Mouse (Mus musculus) myocyte (in vitro differentiated cells): ENCODE data around the gene Plpp1. TPM values are rescaled to one million over a fixed set of nuclear protein-coding genes. Genes with fewer than 3 reads are reported as not detected.

Source experiments
- H3K27me3 ChIP-seq: one replicate; pipeline ENCODE4 v1.6.1; 2011; ENCODE audit not compliant: control insufficient read depth, insufficient read depth, insufficient read length
- H3K36me3 ChIP-seq: one replicate; pipeline ENCODE4 v1.6.1; 2011; ENCODE audit not compliant: control insufficient read depth, insufficient read depth
- H3K4me2 ChIP-seq: one replicate; pipeline ENCODE4 v1.6.1; 2011; ENCODE audit warnings: low read depth, control low read depth
- H3K4me3 ChIP-seq: one replicate; pipeline ENCODE4 v1.5.1; 2011; ENCODE audit warnings: mild to moderate bottlenecking, control low read depth, moderate library complexity
- H3K79me2 ChIP-seq: one replicate; pipeline ENCODE4 v1.6.1; 2011; ENCODE audit not compliant: control insufficient read depth, insufficient read depth
- H3ac ChIP-seq: one replicate; pipeline ENCODE4 v1.6.1; 2011; ENCODE audit not compliant: control insufficient read depth, insufficient read length
- CEBPB ChIP-seq: IDR thresholded peaks from 2 replicates; pipeline ENCODE4 v1.6.1; 2011; ENCODE audit warnings: mild to moderate bottlenecking, moderate library complexity; ENCODE audit not compliant: poor library complexity, insufficient read depth, severe bottlenecking
- E2F4 ChIP-seq: IDR thresholded peaks from one replicate; pipeline ENCODE4 v1.6.1; 2011; ENCODE audit warnings: mild to moderate bottlenecking, control low read depth, moderate library complexity; ENCODE audit not compliant: insufficient read depth
- MAX ChIP-seq: IDR thresholded peaks from one replicate; pipeline ENCODE4 v1.6.1; 2011; ENCODE audit warnings: low read depth, mild to moderate bottlenecking, control low read depth
- MYOD1 ChIP-seq, 3 experiments: IDR thresholded peaks; one replicate each; pipeline ENCODE4 v1.6.1; 2011; ENCODE audit warnings: control low read depth in 2 of 3, low read depth in 2 of 3, mild to moderate bottlenecking in 2 of 3, moderate library complexity in 1 of 3; ENCODE audit not compliant: insufficient read length in 2 of 3, control insufficient read depth in 1 of 3
- MYOG ChIP-seq, 3 experiments: IDR thresholded peaks; one replicate each; pipeline ENCODE4 v1.6.1; 2011; ENCODE audit warnings: control low read depth in 2 of 3, low read depth in 2 of 3, mild to moderate bottlenecking in 2 of 3; ENCODE audit not compliant: insufficient read length in 2 of 3, control insufficient read depth in 1 of 3, insufficient read depth in 1 of 3
- POLR2A ChIP-seq: IDR thresholded peaks from one replicate; pipeline ENCODE4 v1.6.1; 2011; ENCODE audit warnings: low read depth, mild to moderate bottlenecking, control low read depth, moderate library complexity; ENCODE audit not compliant: insufficient read length
- POLR2AphosphoS2 ChIP-seq: IDR thresholded peaks from one replicate; pipeline ENCODE4 v1.6.1; 2011; ENCODE audit warnings: low read depth, control low read depth; ENCODE audit not compliant: insufficient read length
- REST ChIP-seq: IDR thresholded peaks from one replicate; pipeline ENCODE4 v1.6.1; 2011; ENCODE audit warnings: mild to moderate bottlenecking, control low read depth, moderate library complexity; ENCODE audit not compliant: insufficient read depth, insufficient read length
- SRF ChIP-seq: IDR thresholded peaks from one replicate; pipeline ENCODE4 v1.6.1; 2011; ENCODE audit warnings: low read depth; ENCODE audit not compliant: control insufficient read depth, insufficient read length
- TCF12 ChIP-seq: IDR thresholded peaks from one replicate; pipeline ENCODE4 v1.6.1; 2011; ENCODE audit warnings: mild to moderate bottlenecking, control low read depth; ENCODE audit not compliant: poor library complexity, insufficient read depth, severe bottlenecking
- TCF3 ChIP-seq: IDR thresholded peaks from one replicate; pipeline ENCODE4 v1.6.1; 2011; ENCODE audit warnings: low read depth, control low read depth; ENCODE audit not compliant: insufficient read length
- USF1 ChIP-seq: IDR thresholded peaks from one replicate; pipeline ENCODE4 v1.6.1; 2011; ENCODE audit warnings: low read depth, mild to moderate bottlenecking, control low read depth, moderate library complexity
- polyA plus RNA-seq: library from polyadenylated mRNA; unstranded; fragments of >200 nt; fragmentation: generic; extraction: Trizol; gene quantifications from one replicate; pipeline ENCODE4 v1.2.1, GENCODE M21; 2012; ENCODE audit warnings: missing spikeins

Gene Plpp1
- polyA plus RNA-seq, 1 experiment, result 133 TPM

- H3K79me2 ChIP-seq, result peaks cover 43% of the 10 kb centered on the region
- peaks cover 21% of the 10 kb centered on the region for H3K36me3 ChIP-seq
- peak overlapping the region; percentile 67 for H3K4me3 ChIP-seq
- H3K27me3 ChIP-seq, result no peaks in the 10 kb centered on the region
- TF ChIP-seq CEBPB (no peak), TCF12 (no peak), TCF3 (no peak), E2F4 (no peak), MYOG (IDR thresholded peaks at IDR 0.05; ENCODE audit: control insufficient read depth in 1 of 3, insufficient read depth in 1 of 3, insufficient read length in 2 of 3, low read depth in 2 of 3) (no peak), MAX (no peak), MYOD1 (IDR thresholded peaks at IDR 0.05; ENCODE audit: control insufficient read depth in 1 of 3, insufficient read length in 2 of 3, low read depth in 2 of 3) (no peak), REST (no peak), USF1 (no peak), SRF (no peak), POLR2AphosphoS2 (no peak), POLR2A (no peak)
- peak overlapping the region; percentile 59 for H3K4me2 ChIP-seq
- no peak overlapping the region for H3ac ChIP-seq
Measured at GRCm38 (mm10) chr13:112803661-112804060, 3.1 kb downstream of the Plpp1 start.

GRCm38 (mm10) chr13:112805529-112805928 lies 4.9 kb downstream of the Plpp1 start:
- H3K27me3 ChIP-seq, result no peaks in the 10 kb centered on the region
- H3K4me3 ChIP-seq, result no peak overlapping the region
- TF ChIP-seq POLR2A (no peak), REST (no peak), MYOD1 (IDR thresholded peaks at IDR 0.05; ENCODE audit: control insufficient read depth in 1 of 3, insufficient read length in 2 of 3, low read depth in 2 of 3) (no peak), USF1 (no peak), TCF12 (no peak), MYOG (IDR thresholded peaks at IDR 0.05; ENCODE audit: control insufficient read depth in 1 of 3, insufficient read depth in 1 of 3, insufficient read length in 2 of 3, low read depth in 2 of 3) (no peak), POLR2AphosphoS2 (no peak), TCF3 (no peak), CEBPB (no peak)
- H3K4me2 ChIP-seq, result no peak overlapping the region
- peaks cover 43% of the 10 kb centered on the region for H3K79me2 ChIP-seq
- peaks cover 21% of the 10 kb centered on the region for H3K36me3 ChIP-seq
- H3ac ChIP-seq, result no peak overlapping the region

GRCm38 (mm10) chr13:112807936-112808667 lies 7.5 kb downstream of the Plpp1 start:
- Histone ChIP-seq H3K36me3 (peaks cover 21% of the 10 kb centered on the region), H3K4me3 (no peak overlapping the region), H3K79me2 (peaks cover 39% of the 10 kb centered on the region), H3ac (no peak overlapping the region), H3K27me3 (no peaks in the 10 kb centered on the region), H3K4me2 (no peak overlapping the region)
- TF ChIP-seq MYOG (IDR thresholded peaks at IDR 0.05; ENCODE audit: control insufficient read depth in 1 of 3, insufficient read depth in 1 of 3, insufficient read length in 2 of 3, low read depth in 2 of 3) (no peak), REST (no peak), POLR2A (no peak)

- peaks cover 21% of the 10 kb centered on the region for H3K36me3 ChIP-seq
- no peak overlapping the region for H3ac ChIP-seq
- no peaks in the 10 kb centered on the region for H3K27me3 ChIP-seq
- peak in 2 of 3 experiments; percentile 9 to 30 for TF ChIP-seq MYOD1 (IDR thresholded peaks at IDR 0.05; ENCODE audit: control insufficient read depth in 1 of 3, insufficient read length in 2 of 3, low read depth in 2 of 3)
- no peak for TF ChIP-seq POLR2AphosphoS2
- peaks cover 29% of the 10 kb centered on the region for H3K79me2 ChIP-seq
- H3K4me3 ChIP-seq, result no peak overlapping the region
- peak overlapping the region; percentile 68 for H3K4me2 ChIP-seq
Measured at GRCm38 (mm10) chr13:112809504-112810247, 9.1 kb downstream of the Plpp1 start.

GRCm38 (mm10) chr13:112810248-112810645 lies 9.7 kb downstream of the Plpp1 start:
- TF ChIP-seq TCF12 (no peak), E2F4 (no peak), TCF3 (no peak), MAX (no peak)
- Histone ChIP-seq H3K4me3 (no peak overlapping the region), H3K36me3 (peaks cover 21% of the 10 kb centered on the region), H3K79me2 (peaks cover 25% of the 10 kb centered on the region), H3ac (no peak overlapping the region), H3K4me2 (peak overlapping the region; percentile 68), H3K27me3 (no peaks in the 10 kb centered on the region)
